Mouse (Mus musculus): ENCODE measurements at regions not wholly inside any gene's neighbourhood (a gene's known extent, or its start where the extent isn't known, plus 50 kb on each side); places are given as distances from the start of the nearest gene placed in this dataset.

- H3K79me2 ChIP-seq (ENCODE audit: control insufficient read depth, insufficient read depth, low read length) = no peaks in the 10 kb centered on the region
- H3K27me3 ChIP-seq (ENCODE audit: control insufficient read depth, insufficient read depth, low read length) = no peaks in the 10 kb centered on the region
- no peak overlapping the region for H3K27ac ChIP-seq (replicated peaks; ENCODE audit: insufficient read depth, low read depth, low read length)
- no peak overlapping the region for H3K9ac ChIP-seq (ENCODE audit: low read depth, low read length)
- no peak overlapping the region for H3K4me3 ChIP-seq (ENCODE audit: insufficient read depth, low read depth, low read length)
- WGBS = 53% methylated on average over 4 of the region's 4 CpGs
- H3K4me1 ChIP-seq (ENCODE audit: control insufficient read depth, insufficient read depth, low read length) = no peaks in the 10 kb centered on the region
- TF ChIP-seq POLR2A (IDR thresholded peaks at IDR 0.05; ENCODE audit: extremely low read depth, insufficient read depth, low read length) = no peak
- TF ChIP-seq CTCF (IDR thresholded peaks at IDR 0.05; ENCODE audit: low read depth, low read length) = no peak
- no peak for DNase-seq (ENCODE audit: extremely low read depth, low read depth, low spot score)
- H3K36me3 ChIP-seq (ENCODE audit: control insufficient read depth, insufficient read depth, low read length) = no peaks in the 10 kb centered on the region
Measured at GRCm38 (mm10) chr1:35978766-35979165, 89.4 kb upstream of the Hs6st1 start.

DNA sequence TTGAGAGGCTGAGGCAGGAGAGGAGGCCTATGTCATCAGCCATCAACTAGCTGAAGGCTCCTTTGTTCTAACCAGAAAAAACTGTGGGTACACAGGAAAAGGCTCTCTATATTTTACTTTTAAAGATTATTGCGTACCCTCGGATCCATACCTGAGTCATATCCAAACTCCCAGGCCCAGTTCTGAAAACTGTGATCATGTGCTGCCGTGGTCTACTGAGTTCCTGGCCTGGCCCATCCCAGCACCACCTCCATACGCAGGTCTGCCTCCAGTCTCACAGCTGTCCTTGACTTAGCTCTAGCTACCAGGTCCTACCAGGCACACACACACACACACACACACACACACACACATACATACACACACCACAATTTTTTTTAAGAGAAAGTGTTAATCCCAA, 87.0 kb upstream of the Hs6st1 start:
- H3K4me3 ChIP-seq (ENCODE audit: insufficient read depth, low read depth, low read length) = no peak overlapping the region
- 97% methylated on average over 4 of the region's 4 CpGs for WGBS
- no peak overlapping the region for H3K9ac ChIP-seq (ENCODE audit: low read depth, low read length)
- TF ChIP-seq CTCF (IDR thresholded peaks at IDR 0.05; ENCODE audit: low read depth, low read length) (no peak), POLR2A (IDR thresholded peaks at IDR 0.05; ENCODE audit: extremely low read depth, insufficient read depth, low read length) (no peak)
- no peaks in the 10 kb centered on the region for H3K27me3 ChIP-seq (ENCODE audit: control insufficient read depth, insufficient read depth, low read length)
- no peaks in the 10 kb centered on the region for H3K36me3 ChIP-seq (ENCODE audit: control insufficient read depth, insufficient read depth, low read length)
- H3K27ac ChIP-seq (replicated peaks; ENCODE audit: insufficient read depth, low read depth, low read length) = no peak overlapping the region
- no peaks in the 10 kb centered on the region for H3K79me2 ChIP-seq (ENCODE audit: control insufficient read depth, insufficient read depth, low read length)
- DNase-seq (ENCODE audit: extremely low read depth, low read depth, low spot score) = no peak
- no peaks in the 10 kb centered on the region for H3K4me1 ChIP-seq (ENCODE audit: control insufficient read depth, insufficient read depth, low read length)

DNA sequence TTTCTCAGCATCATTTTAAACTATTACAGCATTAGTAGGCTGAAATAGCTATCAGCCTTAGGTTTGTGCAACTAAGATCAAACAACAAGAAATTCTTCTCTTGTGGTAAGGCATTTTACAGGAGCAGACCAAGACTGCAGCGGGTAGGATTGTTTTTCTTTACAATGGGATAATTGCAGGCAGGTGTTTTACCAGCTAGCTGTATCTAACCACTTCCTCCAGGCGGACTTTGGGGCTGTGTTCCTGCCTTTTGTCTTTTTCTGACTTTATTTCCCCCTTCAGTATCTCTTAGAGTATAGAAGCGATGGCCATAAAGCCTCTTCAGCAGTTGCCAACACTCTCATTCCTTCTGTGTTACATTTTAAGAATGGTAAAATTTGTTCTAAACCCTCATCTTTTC, 84.8 kb upstream of the Hs6st1 start:
- TF ChIP-seq POLR2A (IDR thresholded peaks at IDR 0.05; ENCODE audit: extremely low read depth, insufficient read depth, low read length) = no peak
- TF ChIP-seq CTCF (IDR thresholded peaks at IDR 0.05; ENCODE audit: low read depth, low read length) = no peak
- Histone ChIP-seq H3K79me2 (ENCODE audit: control insufficient read depth, insufficient read depth, low read length) (no peaks in the 10 kb centered on the region), H3K4me1 (ENCODE audit: control insufficient read depth, insufficient read depth, low read length) (no peaks in the 10 kb centered on the region), H3K36me3 (ENCODE audit: control insufficient read depth, insufficient read depth, low read length) (no peaks in the 10 kb centered on the region), H3K27me3 (ENCODE audit: control insufficient read depth, insufficient read depth, low read length) (no peaks in the 10 kb centered on the region), H3K9ac (ENCODE audit: low read depth, low read length) (no peak overlapping the region), H3K27ac (replicated peaks; ENCODE audit: insufficient read depth, low read depth, low read length) (no peak overlapping the region), H3K4me3 (ENCODE audit: insufficient read depth, low read depth, low read length) (no peak overlapping the region)
- DNase-seq (ENCODE audit: extremely low read depth, low read depth, low spot score) = no peak
- 92% methylated on average over 3 of the region's 3 CpGs for WGBS

GRCm38 (mm10) chr1:35985318-35985717, 82.9 kb upstream of the Hs6st1 start:
- H3K9ac ChIP-seq (ENCODE audit: low read depth, low read length) = no peak overlapping the region
- WGBS = 93% methylated on average over 6 of the region's 6 CpGs

DNA sequence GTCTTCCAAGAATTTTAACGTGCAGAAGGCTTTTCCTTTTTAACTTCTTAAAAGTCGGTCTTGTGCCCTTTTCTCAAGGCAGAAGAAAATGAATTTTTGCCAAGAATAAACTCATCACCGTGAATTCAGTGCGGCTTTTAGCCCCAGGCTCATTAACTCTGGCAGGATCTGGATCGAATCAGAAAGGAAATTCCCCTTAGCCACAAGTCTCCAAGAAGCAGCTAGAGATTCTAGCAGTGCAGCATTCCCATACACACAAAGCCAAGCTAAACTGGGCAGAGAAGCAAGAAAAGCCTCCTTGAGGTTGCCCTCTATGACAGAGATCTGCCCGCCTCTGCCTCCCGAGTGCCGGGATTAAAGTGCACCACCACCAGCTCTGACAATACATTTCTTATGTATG, 81.5 kb upstream of the Hs6st1 start:
- WGBS = 90% methylated on average over 8 of the region's 8 CpGs
- H3K79me2 ChIP-seq (ENCODE audit: control insufficient read depth, insufficient read depth, low read length) = no peaks in the 10 kb centered on the region
- H3K36me3 ChIP-seq (ENCODE audit: control insufficient read depth, insufficient read depth, low read length) = no peaks in the 10 kb centered on the region
- H3K4me3 ChIP-seq (ENCODE audit: insufficient read depth, low read depth, low read length) = no peak overlapping the region
- no peak overlapping the region for H3K27ac ChIP-seq (replicated peaks; ENCODE audit: insufficient read depth, low read depth, low read length)
- DNase-seq (ENCODE audit: extremely low read depth, low read depth, low spot score) = no peak
- no peaks in the 10 kb centered on the region for H3K27me3 ChIP-seq (ENCODE audit: control insufficient read depth, insufficient read depth, low read length)
- no peaks in the 10 kb centered on the region for H3K4me1 ChIP-seq (ENCODE audit: control insufficient read depth, insufficient read depth, low read length)
- TF ChIP-seq POLR2A (IDR thresholded peaks at IDR 0.05; ENCODE audit: extremely low read depth, insufficient read depth, low read length) = no peak
- TF ChIP-seq CTCF (IDR thresholded peaks at IDR 0.05; ENCODE audit: low read depth, low read length) = no peak
- H3K9ac ChIP-seq (ENCODE audit: low read depth, low read length) = no peak overlapping the region

More at GRCm38 (mm10) chr1:35985318-35985717, 82.9 kb upstream of the Hs6st1 start:
- no peaks in the 10 kb centered on the region for H3K27me3 ChIP-seq (ENCODE audit: control insufficient read depth, insufficient read depth, low read length)
- no peak for TF ChIP-seq POLR2A (IDR thresholded peaks at IDR 0.05; ENCODE audit: extremely low read depth, insufficient read depth, low read length)
- TF ChIP-seq CTCF (IDR thresholded peaks at IDR 0.05; ENCODE audit: low read depth, low read length) = no peak
- no peaks in the 10 kb centered on the region for H3K4me1 ChIP-seq (ENCODE audit: control insufficient read depth, insufficient read depth, low read length)
- no peaks in the 10 kb centered on the region for H3K79me2 ChIP-seq (ENCODE audit: control insufficient read depth, insufficient read depth, low read length)
- no peak for DNase-seq (ENCODE audit: extremely low read depth, low read depth, low spot score)
- no peaks in the 10 kb centered on the region for H3K36me3 ChIP-seq (ENCODE audit: control insufficient read depth, insufficient read depth, low read length)
- no peak overlapping the region for H3K4me3 ChIP-seq (ENCODE audit: insufficient read depth, low read depth, low read length)
- H3K27ac ChIP-seq (replicated peaks; ENCODE audit: insufficient read depth, low read depth, low read length) = no peak overlapping the region

GRCm38 (mm10) chr1:35992227-35992909, 75.8 kb upstream of the Hs6st1 start:
- Histone ChIP-seq H3K27me3 (ENCODE audit: control insufficient read depth, insufficient read depth, low read length) (no peaks in the 10 kb centered on the region), H3K9ac (ENCODE audit: low read depth, low read length) (no peak overlapping the region), H3K79me2 (ENCODE audit: control insufficient read depth, insufficient read depth, low read length) (no peaks in the 10 kb centered on the region), H3K36me3 (ENCODE audit: control insufficient read depth, insufficient read depth, low read length) (no peaks in the 10 kb centered on the region), H3K27ac (replicated peaks; ENCODE audit: insufficient read depth, low read depth, low read length) (no peak overlapping the region), H3K4me1 (ENCODE audit: control insufficient read depth, insufficient read depth, low read length) (no peaks in the 10 kb centered on the region), H3K4me3 (ENCODE audit: insufficient read depth, low read depth, low read length) (no peak overlapping the region)
- 82% methylated on average over 8 of the region's 8 CpGs for WGBS
- no peak for DNase-seq (ENCODE audit: extremely low read depth, low read depth, low spot score)
- TF ChIP-seq POLR2A (IDR thresholded peaks at IDR 0.05; ENCODE audit: extremely low read depth, insufficient read depth, low read length) (no peak), CTCF (IDR thresholded peaks at IDR 0.05; ENCODE audit: low read depth, low read length) (no peak)
